Mouse (Mus musculus) small intestine, adult 2 months (tissue): ENCODE measurements around the gene Elmo2. TPM values are rescaled to one million over a fixed set of nuclear protein-coding genes. Genes with fewer than 3 reads are reported as not detected.

Source experiments
- H3K27ac ChIP-seq: fragments of 200-500 bp; 2 replicates; pipeline ENCODE4 v1.5.1; 2012; ENCODE audit warnings: low read depth, low read length, control low read depth, inconsistent platforms; ENCODE audit not compliant: insufficient read depth
- H3K27me3 ChIP-seq: fragments of 200-500 bp; 2 replicates; pipeline ENCODE4 v1.6.1; 2012; ENCODE audit warnings: mild to moderate bottlenecking, moderate library complexity, low read length, inconsistent platforms; ENCODE audit not compliant: control insufficient read depth, insufficient read depth
- H3K36me3 ChIP-seq: fragments of 200-500 bp; 2 replicates; pipeline ENCODE4 v1.6.1; 2012; ENCODE audit warnings: mild to moderate bottlenecking, low read length, control low read depth, inconsistent platforms; ENCODE audit not compliant: control insufficient read depth, insufficient read depth
- H3K4me1 ChIP-seq: fragments of 200-500 bp; 2 replicates; pipeline ENCODE4 v1.6.1; 2012; ENCODE audit warnings: low read length, inconsistent platforms, mixed read lengths; ENCODE audit not compliant: control insufficient read depth, insufficient read depth, insufficient read length
- H3K4me3 ChIP-seq: fragments of 200-500 bp; 2 replicates; pipeline ENCODE4 v1.5.1; 2012; ENCODE audit warnings: low read depth, mild to moderate bottlenecking, control low read depth, inconsistent platforms, low read length, moderate library complexity
- CTCF ChIP-seq: fragments of 200-500 bp; IDR thresholded peaks from 2 replicates; pipeline ENCODE4 v1.5.1; 2012; ENCODE audit warnings: low read depth, mild to moderate bottlenecking, control low read depth, inconsistent platforms, low read length, moderate library complexity, mixed read lengths; ENCODE audit not compliant: insufficient replicate concordance, insufficient read length; ENCODE audit errors: extremely low read depth
- POLR2A ChIP-seq: fragments of 200-500 bp; IDR thresholded peaks from 2 replicates; pipeline ENCODE4 v1.6.1; 2012; ENCODE audit warnings: low read depth, mild to moderate bottlenecking, control low read depth, inconsistent platforms, low read length, moderate library complexity
- WGBS: fragments of 180-500 bp; shearing (Covaris S2); methylation state at CpG from one replicate; pipeline ENCODE4 v1.1.7; 2018; 5-methylcytosine and 5-hydroxymethylcytosine counted together
- polyA plus RNA-seq: library from polyadenylated mRNA; depleted of rRNA; stranded (reverse); fragments of >200 nt; gene quantifications from 2 replicates; pipeline ENCODE4 v1.2.3, GENCODE M21; 2012

The Elmo2 gene
- polyA plus RNA-seq, 1 experiment: 66.1 TPM

GRCm38 (mm10) chr2:165337191-165337590, 10.9 kb upstream of the Elmo2 start:
- Histone ChIP-seq H3K4me3 (no peak overlapping the region), H3K4me1 (peaks cover 7% of the 10 kb centered on the region), H3K36me3 (no peaks in the 10 kb centered on the region), H3K27me3 (no peaks in the 10 kb centered on the region), H3K27ac (no peak overlapping the region)
- WGBS: 25% methylated on average over 3 of the region's 3 CpGs
- TF ChIP-seq CTCF (peak; percentile 67; the same call in 1 of the 2 replicates), POLR2A (no peak)

DNA sequence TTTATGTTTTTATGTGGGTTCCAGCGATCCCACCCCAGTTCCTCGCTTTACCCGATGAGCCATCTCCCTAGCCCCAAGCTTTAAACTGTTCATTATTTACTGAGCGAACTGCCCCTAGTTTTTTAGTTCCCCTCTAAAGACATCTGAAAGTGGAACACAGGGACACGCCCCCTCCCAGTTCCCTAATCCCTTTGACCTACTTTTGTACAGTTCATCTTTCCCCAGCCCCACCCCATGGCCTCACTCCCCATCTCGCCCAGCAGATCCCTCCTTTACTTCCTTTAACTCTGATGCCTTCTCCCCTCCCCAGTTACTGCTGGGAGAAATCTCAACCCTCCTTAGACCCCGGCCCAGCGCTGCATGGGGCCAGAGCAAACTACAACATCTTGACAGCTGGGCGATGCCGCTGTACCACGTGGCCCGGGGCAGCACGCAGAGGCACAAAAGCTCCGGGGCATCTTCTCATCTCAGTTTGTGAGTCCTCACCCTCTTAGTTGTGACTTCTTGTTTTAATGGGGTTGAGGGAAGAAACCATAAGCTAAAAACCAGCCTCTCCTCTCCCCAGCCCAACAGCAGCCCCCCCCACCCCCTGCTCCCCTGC, 6.4 kb upstream of the Elmo2 start:
- Histone ChIP-seq H3K27ac (0 out of 2 replicates have a peak overlapping the region, but pooled peaks have one; percentile 38), H3K36me3 (no peaks in the 10 kb centered on the region), H3K27me3 (no peaks in the 10 kb centered on the region), H3K4me1 (peaks cover 25% of the 10 kb centered on the region), H3K4me3 (peak overlapping the region; percentile 33)
- WGBS: 37% methylated on average over 14 of the region's 14 CpGs
- TF ChIP-seq POLR2A: no peak
- no peak for TF ChIP-seq CTCF

- Histone ChIP-seq H3K4me1 (peaks cover 27% of the 10 kb centered on the region), H3K27ac (peak overlapping the region; percentile 63)
- WGBS: 6% methylated on average over 3 of the region's 3 CpGs
These were observed 3.4 kb upstream of the Elmo2 start for GRCm38 (mm10) chr2:165329703-165330102.

DNA sequence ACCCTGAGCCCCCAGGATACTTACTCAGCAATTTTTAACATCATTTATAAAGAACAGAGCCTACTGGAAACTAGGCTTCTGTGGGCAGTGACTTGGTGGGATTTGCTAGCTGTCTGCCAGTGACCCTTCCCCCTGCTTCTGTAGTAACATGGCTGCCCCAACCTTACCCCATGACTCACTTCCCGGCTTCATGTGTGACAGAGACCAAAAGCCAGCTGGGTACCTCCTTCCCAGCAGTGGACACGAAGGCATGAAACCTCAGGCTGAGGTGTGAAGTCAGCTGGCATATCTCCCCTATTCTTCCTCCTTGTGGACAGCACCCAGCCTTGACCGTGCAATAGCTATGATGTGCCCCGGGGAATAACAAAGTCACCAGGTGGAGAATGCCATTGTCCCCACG, 2.5 kb upstream of the Elmo2 start:
- Histone ChIP-seq H3K4me1 (peaks cover 30% of the 10 kb centered on the region), H3K4me3 (no peak overlapping the region), H3K27ac (peak overlapping the region; percentile 63; the same call in 1 of the 2 replicates), H3K36me3 (no peaks in the 10 kb centered on the region), H3K27me3 (no peaks in the 10 kb centered on the region)
- 71% methylated on average over 5 of the region's 5 CpGs for WGBS
- no peak for TF ChIP-seq POLR2A
- no peak for TF ChIP-seq CTCF

More at GRCm38 (mm10) chr2:165329703-165330102, 3.4 kb upstream of the Elmo2 start:
- no peak for TF ChIP-seq CTCF
- no peak for TF ChIP-seq POLR2A
- Histone ChIP-seq H3K27me3 (no peaks in the 10 kb centered on the region), H3K36me3 (no peaks in the 10 kb centered on the region), H3K4me3 (no peak overlapping the region)

DNA sequence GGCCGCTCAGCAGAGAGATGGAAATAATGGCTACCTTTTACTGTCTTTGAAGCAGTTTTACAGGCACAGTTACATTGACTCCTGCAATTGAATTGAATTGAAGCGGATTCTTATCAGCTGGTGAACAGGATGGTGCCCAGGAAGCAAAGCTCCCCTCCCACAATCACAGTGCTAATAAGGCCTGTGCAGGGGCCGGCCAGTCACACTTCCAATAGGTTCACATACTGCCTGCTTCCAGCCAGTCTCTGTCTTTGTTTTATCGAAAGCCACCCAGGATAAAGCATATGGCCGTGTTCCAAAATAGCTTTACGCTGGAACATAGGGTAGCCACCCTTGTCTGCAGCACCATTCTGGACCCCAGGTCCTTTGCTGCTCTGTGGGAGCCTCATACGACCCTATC, 1.1 kb upstream of the Elmo2 start:
- Histone ChIP-seq H3K36me3 (no peaks in the 10 kb centered on the region), H3K4me1 (peaks cover 33% of the 10 kb centered on the region), H3K4me3 (no peak overlapping the region), H3K27ac (no peak overlapping the region), H3K27me3 (no peaks in the 10 kb centered on the region)
- WGBS: 35% methylated on average over 7 of the region's 7 CpGs
- TF ChIP-seq CTCF (no peak), POLR2A (no peak)

DNA sequence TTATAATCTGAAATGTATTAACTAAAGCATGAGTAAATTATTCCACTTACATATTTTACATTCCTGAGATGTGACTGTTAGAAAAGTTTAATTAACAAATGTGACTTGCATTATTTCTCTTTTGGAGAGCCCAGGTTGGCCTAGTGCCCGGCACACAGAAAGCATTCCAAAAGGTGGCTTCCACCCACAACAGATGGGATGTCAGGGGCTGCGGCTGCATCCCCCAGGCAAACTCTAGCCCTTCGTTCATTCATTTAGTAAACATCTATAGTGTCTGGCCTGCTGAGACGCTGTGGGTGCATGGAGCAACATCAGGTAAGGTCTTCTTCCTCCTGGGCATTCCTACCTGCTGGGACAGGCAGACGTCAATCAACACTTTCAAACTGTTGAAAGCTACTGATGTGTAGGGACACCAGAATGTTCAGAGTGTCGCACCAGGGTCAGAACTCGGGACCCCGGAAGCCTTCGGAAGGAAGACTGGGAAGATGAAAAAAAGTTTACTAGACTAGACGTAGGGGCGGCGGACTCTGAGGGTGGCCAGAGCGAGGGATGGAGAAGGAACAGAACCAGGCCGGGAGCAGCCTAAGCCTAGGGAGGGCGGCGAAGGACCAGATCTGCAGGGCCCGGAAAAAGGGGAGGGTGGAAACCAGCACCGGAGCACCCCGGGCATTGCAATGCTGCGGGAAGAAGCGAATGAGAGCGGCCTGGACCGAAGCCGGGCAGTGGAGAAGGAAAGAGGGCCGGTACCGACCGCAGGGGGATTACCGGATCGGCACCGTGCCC, 567 bp downstream of the Elmo2 start:
- TF ChIP-seq POLR2A (no peak), CTCF (no peak)
- H3K27ac ChIP-seq: peak overlapping the region; percentile 37
- 1% methylated on average over 30 of the region's 30 CpGs for WGBS

DNA sequence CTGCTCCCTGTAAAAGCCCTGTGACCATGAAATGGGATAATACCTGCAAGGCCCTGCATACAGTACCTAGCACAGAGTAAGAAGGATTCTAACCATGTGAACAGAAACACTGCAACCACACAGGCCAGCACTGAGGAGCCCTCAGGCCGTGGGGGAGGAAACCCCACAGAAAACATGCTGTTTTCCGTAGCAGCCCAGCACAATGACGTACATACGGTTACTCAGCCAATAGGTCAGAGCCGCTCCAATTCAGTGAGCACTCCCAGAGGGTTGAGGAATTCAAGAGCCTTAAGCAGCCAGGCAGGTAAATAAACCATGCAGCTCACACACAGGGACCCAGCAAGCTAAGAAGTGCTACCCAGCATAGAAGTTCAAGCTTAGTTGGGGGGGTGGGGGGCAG, 2.4 kb downstream of the Elmo2 start:
- H3K4me3 ChIP-seq: no peak overlapping the region
- no peaks in the 10 kb centered on the region for H3K36me3 ChIP-seq
- 83% methylated on average over 5 of the region's 5 CpGs for WGBS
- H3K4me1 ChIP-seq: peaks cover 33% of the 10 kb centered on the region
- TF ChIP-seq POLR2A (no peak), CTCF (no peak)
- no peak overlapping the region; the same call in 1 of the 2 replicates for H3K27ac ChIP-seq
- no peaks in the 10 kb centered on the region for H3K27me3 ChIP-seq

More for the DNA sequence above, 567 bp downstream of the Elmo2 start:
- H3K4me1 ChIP-seq: peaks cover 43% of the 10 kb centered on the region
- H3K4me3 ChIP-seq: peak overlapping the region; percentile 93
- H3K27me3 ChIP-seq: no peaks in the 10 kb centered on the region
- H3K36me3 ChIP-seq: no peaks in the 10 kb centered on the region
